Mouse (Mus musculus) intestine, embryonic 16.5 days (tissue): Measurements from ENCODE around the gene Pqbp1. TPM values are rescaled to one million over a fixed set of nuclear protein-coding genes. Genes with fewer than 3 reads are reported as not detected.

Experiments used
- ATAC-seq: fragments of 200-750 bp; cut with Nextera tagmentation; 2 replicates; pipeline ENCODE4 v1.8.0; 2017; ENCODE audit warnings: moderate TSS enrichment, moderate library complexity
- H3K27ac ChIP-seq: fragments of 300-500 bp; sonication (generic); 2 replicates; pipeline ENCODE4 v1.5.1; 2014; ENCODE audit warnings: mild to moderate bottlenecking, low read length
- H3K27me3 ChIP-seq: fragments of 300-500 bp; sonication (generic); replicated peaks from 2 replicates; pipeline ENCODE4 v1.6.1; 2014; ENCODE audit warnings: low read length, control low read depth, mixed read lengths; ENCODE audit not compliant: control insufficient read depth, insufficient read depth
- H3K36me3 ChIP-seq: fragments of 300-500 bp; sonication (generic); 2 replicates; pipeline ENCODE4 v1.6.1; 2014; ENCODE audit warnings: low read length, control low read depth; ENCODE audit not compliant: control insufficient read depth, insufficient read depth
- H3K4me1 ChIP-seq: fragments of 300-500 bp; sonication (generic); 2 replicates; pipeline ENCODE4 v1.6.1; 2014; ENCODE audit warnings: low read length, control low read depth, mixed read lengths; ENCODE audit not compliant: control insufficient read depth, insufficient read depth
- H3K4me2 ChIP-seq: fragments of 300-500 bp; sonication (generic); 2 replicates; pipeline ENCODE4 v1.6.1; 2014; ENCODE audit warnings: low read depth, low read length, control low read depth
- H3K4me3 ChIP-seq: fragments of 300-500 bp; sonication (generic); 2 replicates; pipeline ENCODE4 v1.5.1; 2014; ENCODE audit warnings: mild to moderate bottlenecking, low read length
- H3K9ac ChIP-seq: fragments of 300-500 bp; sonication (generic); 2 replicates; pipeline ENCODE4 v1.6.1; 2014; ENCODE audit warnings: low read depth, low read length
- H3K9me3 ChIP-seq: fragments of 300-500 bp; sonication (generic); 2 replicates; pipeline ENCODE4 v1.6.1; 2016; ENCODE audit warnings: low read length, control low read depth; ENCODE audit not compliant: control insufficient read depth
- WGBS: fragments of 180-500 bp; shearing (Covaris S2); extraction: QIAGEN DNeasy Blood & Tissue Kit; methylation state at CpG from one replicate; pipeline ENCODE4 v1.1.7; 2014; 5-methylcytosine and 5-hydroxymethylcytosine counted together
- polyA plus RNA-seq: library from polyadenylated mRNA; unstranded; fragments of >200 nt; fragmentation: Nextera tagmentation; extraction: Ambion mirVana; gene quantifications from 2 replicates; pipeline ENCODE4 v1.2.1, GENCODE M21; 2015

Pqbp1 gene
- polyA plus RNA-seq, 1 experiment from 2014 or later, result 101 TPM

GRCm38 (mm10) chrX:7865343-7865742, 33.7 kb downstream of the Pqbp1 start:
- H3K9me3 ChIP-seq, result no peaks in the 10 kb centered on the region
- 66% methylated on average over 2 of the region's 2 CpGs for WGBS
- no peak overlapping the region for H3K4me3 ChIP-seq
- ATAC-seq, result no peak
- H3K36me3 ChIP-seq, result no peaks in the 10 kb centered on the region
- no peaks in the 10 kb centered on the region for H3K27me3 ChIP-seq
- no peak overlapping the region for H3K27ac ChIP-seq
- H3K9ac ChIP-seq, result no peak overlapping the region
- no peak overlapping the region for H3K4me2 ChIP-seq
- H3K4me1 ChIP-seq, result no peaks in the 10 kb centered on the region

- Histone ChIP-seq H3K36me3 (no peaks in the 10 kb centered on the region), H3K4me2 (no peak overlapping the region), H3K4me1 (no peaks in the 10 kb centered on the region), H3K27me3 (no peaks in the 10 kb centered on the region), H3K9me3 (no peaks in the 10 kb centered on the region), H3K27ac (no peak overlapping the region), H3K4me3 (no peak overlapping the region), H3K9ac (no peak overlapping the region)
- WGBS, result 63% methylated on average over 3 of the region's 3 CpGs
- no peak for ATAC-seq
Observed at GRCm38 (mm10) chrX:7864551-7864950, 34.5 kb downstream of the Pqbp1 start.

- Histone ChIP-seq H3K9me3 (no peaks in the 10 kb centered on the region), H3K36me3 (no peaks in the 10 kb centered on the region), H3K9ac (no peak overlapping the region), H3K4me3 (no peak overlapping the region), H3K27ac (no peak overlapping the region), H3K4me2 (no peak overlapping the region), H3K4me1 (no peaks in the 10 kb centered on the region), H3K27me3 (no peaks in the 10 kb centered on the region)
- no peak for ATAC-seq
- WGBS, result 70% methylated on average over 1 of the region's 1 CpGs
Observed at GRCm38 (mm10) chrX:7863181-7863580, 35.9 kb downstream of the Pqbp1 start.

DNA sequence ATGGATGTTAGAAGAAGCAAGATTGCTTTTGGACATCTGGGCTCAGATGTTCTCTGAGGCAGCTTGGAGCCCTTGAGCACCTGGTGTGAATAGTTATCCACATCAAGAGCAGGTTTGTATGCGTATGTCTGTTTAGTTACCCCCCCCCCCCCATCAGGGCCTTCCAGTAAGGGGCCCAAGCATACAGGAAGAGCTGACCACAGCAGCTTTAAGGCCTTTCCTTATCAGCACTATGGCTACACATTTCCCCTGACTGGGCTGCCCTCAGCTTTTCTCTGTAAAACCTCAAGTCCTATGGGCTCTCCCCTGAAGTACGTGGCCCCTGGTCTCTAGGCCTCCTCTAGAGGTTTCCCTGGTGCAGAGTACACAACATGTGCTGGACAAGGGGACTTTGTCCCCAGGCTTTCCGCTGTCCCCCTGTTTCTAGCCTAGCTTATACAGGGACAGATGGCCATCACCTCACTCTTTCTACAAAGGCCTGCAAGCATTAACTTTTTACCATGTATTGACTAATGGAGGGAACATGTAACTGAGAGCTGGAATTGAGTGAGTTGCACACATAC, 39.8 kb downstream of the Pqbp1 start:
- Histone ChIP-seq H3K4me2 (no peak overlapping the region), H3K36me3 (no peaks in the 10 kb centered on the region), H3K9ac (no peak overlapping the region), H3K27ac (no peak overlapping the region), H3K4me3 (no peak overlapping the region), H3K27me3 (no peaks in the 10 kb centered on the region), H3K4me1 (no peaks in the 10 kb centered on the region), H3K9me3 (no peaks in the 10 kb centered on the region)
- 80% methylated on average over 3 of the region's 3 CpGs for WGBS
- peak; percentile 64 for ATAC-seq

GRCm38 (mm10) chrX:7854578-7854977, 44.5 kb downstream of the Pqbp1 start:
- ATAC-seq, result no peak
- Histone ChIP-seq H3K9ac (no peak overlapping the region), H3K36me3 (0 out of 2 replicates have a peak, but pooled peaks cover 4% of the 10 kb centered on the region), H3K4me3 (no peak overlapping the region), H3K4me1 (no peaks in the 10 kb centered on the region), H3K9me3 (no peaks in the 10 kb centered on the region), H3K27me3 (no peaks in the 10 kb centered on the region), H3K27ac (no peak overlapping the region), H3K4me2 (no peak overlapping the region)
- 38% methylated on average over 2 of the region's 2 CpGs for WGBS

GRCm38 (mm10) chrX:7847845-7848244, 51.2 kb downstream of the Pqbp1 start:
- Histone ChIP-seq H3K27ac (no peak overlapping the region), H3K4me1 (no peaks in the 10 kb centered on the region), H3K9me3 (no peaks in the 10 kb centered on the region), H3K4me2 (no peak overlapping the region), H3K4me3 (no peak overlapping the region), H3K36me3 (0 out of 2 replicates have a peak, but pooled peaks cover 2% of the 10 kb centered on the region), H3K9ac (no peak overlapping the region), H3K27me3 (no peaks in the 10 kb centered on the region)
- WGBS, result 73% methylated on average over 2 of the region's 2 CpGs
- no peak for ATAC-seq

Other genes starting within 250 kb of the Pqbp1 start
- 7.6 TPM in 2 replicates for gene Prickle3, start 242.0 kb downstream of the Pqbp1 start, polyA plus RNA-seq
- gene Plp2, start 227.9 kb downstream of the Pqbp1 start, polyA plus RNA-seq, result 187 and 205 TPM in 2 replicates
- gene Magix, start 218.0 kb downstream of the Pqbp1 start, polyA plus RNA-seq, result 0.71 and 0.93 TPM in 2 replicates
- 28.0 and 29.5 TPM in 2 replicates for gene Gpkow, start 202.1 kb downstream of the Pqbp1 start, polyA plus RNA-seq
- gene Wdr45, start 184.9 kb downstream of the Pqbp1 start, polyA plus RNA-seq, result 25.8 and 26.6 TPM in 2 replicates
- gene Gm45208, start 177.0 kb downstream of the Pqbp1 start, polyA plus RNA-seq, result 0.37 TPM in 1 of 2 replicates, not detected in the other
- gene Praf2, start 170.8 kb downstream of the Pqbp1 start, polyA plus RNA-seq, result 59.7 and 60.8 TPM in 2 replicates
- gene Ccdc120, start 148.4 kb downstream of the Pqbp1 start, polyA plus RNA-seq, result 9.2 and 12.0 TPM in 2 replicates
- gene Tfe3, start 136.7 kb downstream of the Pqbp1 start, polyA plus RNA-seq, result 19.2 and 21.2 TPM in 2 replicates
- gene Gripap1, start 109.5 kb downstream of the Pqbp1 start, polyA plus RNA-seq, result 36.6 and 37.5 TPM in 2 replicates
- gene Kcnd1, start 77.0 kb downstream of the Pqbp1 start, polyA plus RNA-seq, result 1.2 and 1.3 TPM in 2 replicates
- 25.9 and 27.7 TPM in 2 replicates for gene Otud5, start 57.9 kb downstream of the Pqbp1 start, polyA plus RNA-seq
- gene Pim2, start 21.0 kb downstream of the Pqbp1 start, polyA plus RNA-seq, result 13.6 and 15.3 TPM in 2 replicates
- gene Slc35a2, start 15.2 kb downstream of the Pqbp1 start, polyA plus RNA-seq, result 46.5 and 50.8 TPM in 2 replicates
- gene Timm17b, start 88 bp upstream of the Pqbp1 start, polyA plus RNA-seq, result 132 and 141 TPM in 2 replicates
- gene Gm10491, start 8.6 kb upstream of the Pqbp1 start, polyA plus RNA-seq, result not detected in 2 replicates
- gene Gm10490, start 10.3 kb upstream of the Pqbp1 start, polyA plus RNA-seq, result not detected in 2 replicates
- 10.6 and 10.7 TPM in 2 replicates for gene Pcsk1n, start 20.6 kb upstream of the Pqbp1 start, polyA plus RNA-seq
- not detected in 2 replicates for gene Eras, start 29.3 kb upstream of the Pqbp1 start, polyA plus RNA-seq
- 16.8 and 17.3 TPM in 2 replicates for gene Hdac6, start 48.6 kb upstream of the Pqbp1 start, polyA plus RNA-seq
- 0.93 and 2.5 TPM in 2 replicates for gene Gata1, start 78.8 kb upstream of the Pqbp1 start, polyA plus RNA-seq
- 8.8 and 12.7 TPM in 2 replicates for gene Glod5, start 119.2 kb upstream of the Pqbp1 start, polyA plus RNA-seq
- gene Suv39h1, start 175.5 kb upstream of the Pqbp1 start, polyA plus RNA-seq, result 36.7 and 43.7 TPM in 2 replicates
- 0.61 and 0.87 TPM in 2 replicates for gene Was, start 191.2 kb upstream of the Pqbp1 start, polyA plus RNA-seq
- gene Wdr13, start 233.6 kb upstream of the Pqbp1 start, polyA plus RNA-seq, result 19.8 and 22.3 TPM in 2 replicates
- 372 and 405 TPM in 2 replicates for gene Rbm3, start 246.6 kb upstream of the Pqbp1 start, polyA plus RNA-seq